Mouse (Mus musculus): Measurements from ENCODE around the gene Gin1. TPM values are rescaled to one million over a fixed set of nuclear protein-coding genes. Genes with fewer than 3 reads are reported as not detected.
A peak's percentile ranks its signal among the peaks of the same experiment; 100 is the strongest.
"Not testable (repeated sequence)": the region's sequence is repeated elsewhere in the genome, so short reads cannot be mapped to it uniquely, and the experiment has no call there.

The Gin1 gene
- polyA plus RNA-seq, 1 experiment from 2014 or later, result 11.8 TPM

- Histone ChIP-seq H3K27ac (replicated peaks; ENCODE audit: low read depth, low read length) (no peak overlapping the region), H3K9me3 (ENCODE audit: control insufficient read depth, low read length) (no peaks in the 10 kb centered on the region), H3K36me3 (ENCODE audit: control insufficient read depth, insufficient read depth, low read length) (no peaks in the 10 kb centered on the region), H3K4me2 (ENCODE audit: low read depth, severe bottlenecking) (no peak overlapping the region), H3K9ac (ENCODE audit: low read length) (no peak overlapping the region), H3K4me3 (ENCODE audit: low read depth, low read length) (no peak overlapping the region), H3K27me3 (ENCODE audit: control insufficient read depth, insufficient read depth, low read length) (no peaks in the 10 kb centered on the region), H3K4me1 (ENCODE audit: control insufficient read depth, insufficient read depth, low read length) (no peaks in the 10 kb centered on the region)
- no peak for DNase-seq (ENCODE audit: low spot score)
- ATAC-seq (ENCODE audit: insufficient number of reproducible peaks, low FRiP score, low TSS enrichment, low read depth), result no peak
- 83% methylated on average over 4 of the region's 4 CpGs for WGBS
These were observed 15.6 kb upstream of the Gin1 start for GRCm38 (mm10) chr1:97754392-97754791.

- ATAC-seq (ENCODE audit: insufficient number of reproducible peaks, low FRiP score, low TSS enrichment, low read depth), result no peak
- Histone ChIP-seq H3K9me3 (ENCODE audit: control insufficient read depth, low read length) (no peaks in the 10 kb centered on the region), H3K9ac (ENCODE audit: low read length) (no peak overlapping the region), H3K36me3 (ENCODE audit: control insufficient read depth, insufficient read depth, low read length) (no peaks in the 10 kb centered on the region), H3K4me3 (ENCODE audit: low read depth, low read length) (no peak overlapping the region), H3K27ac (replicated peaks; ENCODE audit: low read depth, low read length) (no peak overlapping the region), H3K4me1 (ENCODE audit: control insufficient read depth, insufficient read depth, low read length) (no peaks in the 10 kb centered on the region), H3K27me3 (ENCODE audit: control insufficient read depth, insufficient read depth, low read length) (no peaks in the 10 kb centered on the region), H3K4me2 (ENCODE audit: low read depth, severe bottlenecking) (no peak overlapping the region)
- no peak for DNase-seq (ENCODE audit: low spot score)
These were observed 10.1 kb upstream of the Gin1 start for GRCm38 (mm10) chr1:97759841-97760240.

GRCm38 (mm10) chr1:97760598-97760997 is 9.4 kb upstream of the Gin1 start:
- Histone ChIP-seq H3K36me3 (ENCODE audit: control insufficient read depth, insufficient read depth, low read length) (no peaks in the 10 kb centered on the region), H3K27me3 (ENCODE audit: control insufficient read depth, insufficient read depth, low read length) (no peaks in the 10 kb centered on the region), H3K4me1 (ENCODE audit: control insufficient read depth, insufficient read depth, low read length) (no peaks in the 10 kb centered on the region), H3K27ac (replicated peaks; ENCODE audit: low read depth, low read length) (no peak overlapping the region), H3K9ac (ENCODE audit: low read length) (no peak overlapping the region), H3K4me2 (ENCODE audit: low read depth, severe bottlenecking) (no peak overlapping the region), H3K9me3 (ENCODE audit: control insufficient read depth, low read length) (no peaks in the 10 kb centered on the region), H3K4me3 (ENCODE audit: low read depth, low read length) (no peak overlapping the region)
- no peak for DNase-seq (ENCODE audit: low spot score)
- WGBS, result 84% methylated on average over 7 of the region's 7 CpGs
- no peak for ATAC-seq (ENCODE audit: insufficient number of reproducible peaks, low FRiP score, low TSS enrichment, low read depth)

- Histone ChIP-seq H3K27ac (replicated peaks; ENCODE audit: low read depth, low read length) (no peak overlapping the region), H3K4me1 (ENCODE audit: control insufficient read depth, insufficient read depth, low read length) (no peaks in the 10 kb centered on the region), H3K4me2 (ENCODE audit: low read depth, severe bottlenecking) (no peak overlapping the region), H3K4me3 (ENCODE audit: low read depth, low read length) (no peak overlapping the region), H3K9me3 (ENCODE audit: control insufficient read depth, low read length) (no peaks in the 10 kb centered on the region), H3K27me3 (ENCODE audit: control insufficient read depth, insufficient read depth, low read length) (no peaks in the 10 kb centered on the region), H3K9ac (ENCODE audit: low read length) (no peak overlapping the region), H3K36me3 (ENCODE audit: control insufficient read depth, insufficient read depth, low read length) (no peaks in the 10 kb centered on the region)
- DNase-seq (ENCODE audit: low spot score) (no peak), ATAC-seq (ENCODE audit: insufficient number of reproducible peaks, low FRiP score, low TSS enrichment, low read depth) (no peak)
- WGBS, result 94% methylated on average over 6 of the region's 6 CpGs
These were observed 8.5 kb upstream of the Gin1 start for GRCm38 (mm10) chr1:97761477-97761876.

- H3K4me2 ChIP-seq (ENCODE audit: low read depth, severe bottlenecking); H3K27me3 ChIP-seq (ENCODE audit: control insufficient read depth, insufficient read depth, low read length); H3K4me1 ChIP-seq (ENCODE audit: control insufficient read depth, insufficient read depth, low read length); H3K36me3 ChIP-seq (ENCODE audit: control insufficient read depth, insufficient read depth, low read length); H3K4me3 ChIP-seq (ENCODE audit: low read depth, low read length); DNase-seq (ENCODE audit: low spot score); H3K9me3 ChIP-seq (ENCODE audit: control insufficient read depth, low read length); H3K27ac ChIP-seq (replicated peaks; ENCODE audit: low read depth, low read length); H3K9ac ChIP-seq (ENCODE audit: low read length); ATAC-seq (ENCODE audit: insufficient number of reproducible peaks, low FRiP score, low TSS enrichment, low read depth): not testable (repeated sequence)
- 82% methylated on average over 4 of the region's 4 CpGs for WGBS
These were observed 4.3 kb upstream of the Gin1 start for GRCm38 (mm10) chr1:97765712-97766111.

GRCm38 (mm10) chr1:97768089-97768488 is 1.9 kb upstream of the Gin1 start:
- Histone ChIP-seq H3K27me3 (ENCODE audit: control insufficient read depth, insufficient read depth, low read length) (no peaks in the 10 kb centered on the region), H3K4me3 (ENCODE audit: low read depth, low read length) (no peak overlapping the region), H3K36me3 (ENCODE audit: control insufficient read depth, insufficient read depth, low read length) (no peaks in the 10 kb centered on the region), H3K9me3 (ENCODE audit: control insufficient read depth, low read length) (no peaks in the 10 kb centered on the region), H3K4me1 (ENCODE audit: control insufficient read depth, insufficient read depth, low read length) (no peaks in the 10 kb centered on the region), H3K4me2 (ENCODE audit: low read depth, severe bottlenecking) (no peak overlapping the region), H3K27ac (replicated peaks; ENCODE audit: low read depth, low read length) (no peak overlapping the region), H3K9ac (ENCODE audit: low read length) (no peak overlapping the region)
- no peak for DNase-seq (ENCODE audit: low spot score)
- no peak for ATAC-seq (ENCODE audit: insufficient number of reproducible peaks, low FRiP score, low TSS enrichment, low read depth)
- WGBS, result 82% methylated on average over 2 of the region's 2 CpGs

GRCm38 (mm10) chr1:97768906-97769293 is 1.1 kb upstream of the Gin1 start:
- Histone ChIP-seq H3K4me2 (ENCODE audit: low read depth, severe bottlenecking) (peak overlapping the region; percentile 58), H3K4me1 (ENCODE audit: control insufficient read depth, insufficient read depth, low read length) (no peaks in the 10 kb centered on the region), H3K27me3 (ENCODE audit: control insufficient read depth, insufficient read depth, low read length) (no peaks in the 10 kb centered on the region), H3K9me3 (ENCODE audit: control insufficient read depth, low read length) (no peaks in the 10 kb centered on the region), H3K27ac (replicated peaks; ENCODE audit: low read depth, low read length) (no peak overlapping the region), H3K9ac (ENCODE audit: low read length) (peak overlapping the region; percentile 85), H3K36me3 (ENCODE audit: control insufficient read depth, insufficient read depth, low read length) (no peaks in the 10 kb centered on the region), H3K4me3 (ENCODE audit: low read depth, low read length) (peak overlapping the region; percentile 88)
- DNase-seq (ENCODE audit: low spot score) (no peak), ATAC-seq (ENCODE audit: insufficient number of reproducible peaks, low FRiP score, low TSS enrichment, low read depth) (no peak)
- 14% methylated on average over 7 of the region's 7 CpGs for WGBS

GRCm38 (mm10) chr1:97769294-97769903 is 573 bp upstream of the Gin1 start:
- no peaks in the 10 kb centered on the region for H3K9me3 ChIP-seq (ENCODE audit: control insufficient read depth, low read length)
- WGBS, result under 1% methylated on average over 40 of the region's 40 CpGs
- H3K4me3 ChIP-seq (ENCODE audit: low read depth, low read length), result peak overlapping the region; percentile 88
- H3K4me1 ChIP-seq (ENCODE audit: control insufficient read depth, insufficient read depth, low read length), result no peaks in the 10 kb centered on the region
- peak overlapping the region; percentile 58 for H3K4me2 ChIP-seq (ENCODE audit: low read depth, severe bottlenecking)
- DNase-seq (ENCODE audit: low spot score) (peak; percentile 48), ATAC-seq (ENCODE audit: insufficient number of reproducible peaks, low FRiP score, low TSS enrichment, low read depth) (peak; percentile 59)
- H3K27me3 ChIP-seq (ENCODE audit: control insufficient read depth, insufficient read depth, low read length), result no peaks in the 10 kb centered on the region
- H3K36me3 ChIP-seq (ENCODE audit: control insufficient read depth, insufficient read depth, low read length), result no peaks in the 10 kb centered on the region
- peak overlapping the region; percentile 32; the same call in 1 of the 2 replicates for H3K27ac ChIP-seq (replicated peaks; ENCODE audit: low read depth, low read length)
- peak overlapping the region; percentile 85 for H3K9ac ChIP-seq (ENCODE audit: low read length)

GRCm38 (mm10) chr1:97771118-97771517 is 1.1 kb downstream of the Gin1 start:
- no peak overlapping the region for H3K4me3 ChIP-seq (ENCODE audit: low read depth, low read length)
- no peaks in the 10 kb centered on the region for H3K36me3 ChIP-seq (ENCODE audit: control insufficient read depth, insufficient read depth, low read length)
- 66% methylated on average over 7 of the region's 7 CpGs for WGBS
- no peak overlapping the region for H3K9ac ChIP-seq (ENCODE audit: low read length)
- H3K9me3 ChIP-seq (ENCODE audit: control insufficient read depth, low read length), result no peaks in the 10 kb centered on the region
- no peak for ATAC-seq (ENCODE audit: insufficient number of reproducible peaks, low FRiP score, low TSS enrichment, low read depth)
- DNase-seq (ENCODE audit: low spot score), result no peak
- no peaks in the 10 kb centered on the region for H3K27me3 ChIP-seq (ENCODE audit: control insufficient read depth, insufficient read depth, low read length)
- H3K4me1 ChIP-seq (ENCODE audit: control insufficient read depth, insufficient read depth, low read length), result no peaks in the 10 kb centered on the region
- no peak overlapping the region for H3K27ac ChIP-seq (replicated peaks; ENCODE audit: low read depth, low read length)
- H3K4me2 ChIP-seq (ENCODE audit: low read depth, severe bottlenecking), result no peak overlapping the region
